Mouse (Mus musculus) left cerebral cortex, adult 2 months (tissue): ENCODE data around the gene Gsn. TPM values are rescaled to one million over a fixed set of nuclear protein-coding genes. Genes with fewer than 3 reads are reported as not detected.

ENCODE experiments used
- DNase-seq, 2 experiments: peaks; one replicate each; pipeline ENCODE4 v3.0.0; 2021 to 2022; ENCODE audit warnings: low spot score in 2 of 2, mixed read lengths in 1 of 2; ENCODE audit errors: extremely low spot score in 1 of 2
- H3K27ac ChIP-seq: fragments of 200-600 bp; 2 replicates; pipeline ENCODE4 v1.8.1; 2022
- H3K4me3 ChIP-seq: fragments of 200-600 bp; 2 replicates; pipeline ENCODE4 v1.8.1; 2022
- CTCF ChIP-seq: fragments of 200-600 bp; IDR thresholded peaks from 2 replicates; pipeline ENCODE4 v1.8.1; 2022; ENCODE audit warnings: antibody characterized with exemption, mild to moderate bottlenecking, moderate library complexity
- intact Hi-C: fragments of 180-260 bp; cut with DNase I; formaldehyde crosslinking; loops from one replicate; pipeline ENCODE4 v1.15.1; 2025
- total RNA-seq, 2 experiments: library from RNA; stranded (reverse); gene quantifications; 2 replicates each; pipeline ENCODE4 v1.2.3; 2021

Gsn gene
- total RNA-seq, 2 experiments from 2014 or later = 37.6 to 38.2 TPM

GRCm38 (mm10) chr2:35288758-35289635, 32.8 kb downstream of the Gsn start:
- peak; percentile 87 for TF ChIP-seq CTCF
- intact Hi-C loops = no loop called here

GRCm38 (mm10) chr2:35291856-35292255, 35.7 kb downstream of the Gsn start:
- TF ChIP-seq CTCF = peak; percentile 76
- intact Hi-C loops = loop anchor here (10.0 kb wide), 1 partner anchor 613 kb away; no protein-coding TSS in a partner anchor
- Histone ChIP-seq H3K4me3 (no peak overlapping the region), H3K27ac (no peak overlapping the region)
- DNase-seq = peak in 1 of 2 experiments; percentile 32

More at GRCm38 (mm10) chr2:35288758-35289635, 32.8 kb downstream of the Gsn start:
- DNase-seq = peak; percentile 69 to 82
- H3K27ac ChIP-seq = no peak overlapping the region
- no peak overlapping the region for H3K4me3 ChIP-seq

- TF ChIP-seq CTCF = no peak
- Histone ChIP-seq H3K4me3 (no peak overlapping the region), H3K27ac (no peak overlapping the region)
- no peak for DNase-seq
- intact Hi-C loops = loop anchor here (10.0 kb wide), 1 partner anchor 612 kb away; no protein-coding TSS in a partner anchor
Observed at GRCm38 (mm10) chr2:35292700-35293099, 36.5 kb downstream of the Gsn start.

GRCm38 (mm10) chr2:35293291-35293690, 37.1 kb downstream of the Gsn start:
- intact Hi-C loops = loop anchor here (10.0 kb wide), 1 partner anchor 612 kb away; no protein-coding TSS in a partner anchor
- Histone ChIP-seq H3K4me3 (no peak overlapping the region), H3K27ac (no peak overlapping the region)
- no peak for DNase-seq
- TF ChIP-seq CTCF = no peak

- Histone ChIP-seq H3K4me3 (no peak overlapping the region), H3K27ac (no peak overlapping the region)
- peak; percentile 100 for TF ChIP-seq CTCF
- intact Hi-C loops = loop anchor here (1.0 to 10.0 kb wide), 5 partner anchors 51 to 607 kb away; partner anchors contain the start of gene 4930402F06Rik
- DNase-seq = peak; percentile 77 to 80
Observed at GRCm38 (mm10) chr2:35297703-35298332, 41.6 kb downstream of the Gsn start.

GRCm38 (mm10) chr2:35299437-35299836, 43.3 kb downstream of the Gsn start:
- H3K4me3 ChIP-seq = no peak overlapping the region
- DNase-seq = no peak
- intact Hi-C loops = loop anchor here (2.0 to 10.0 kb wide), 4 partner anchors 49 to 605 kb away; no protein-coding TSS in a partner anchor
- H3K27ac ChIP-seq = no peak overlapping the region
- no peak for TF ChIP-seq CTCF

- intact Hi-C loops = no loop called here
- Histone ChIP-seq H3K27ac (no peak overlapping the region), H3K4me3 (no peak overlapping the region)
- no peak for DNase-seq
- no peak for TF ChIP-seq CTCF
Observed at GRCm38 (mm10) chr2:35302049-35302885, 46.1 kb downstream of the Gsn start.

- Histone ChIP-seq H3K4me3 (no peak overlapping the region), H3K27ac (no peak overlapping the region)
- intact Hi-C loops = no loop called here
- TF ChIP-seq CTCF = no peak
- no peak for DNase-seq
Observed at GRCm38 (mm10) chr2:35308166-35308565, 52.0 kb downstream of the Gsn start.

GRCm38 (mm10) chr2:35309906-35310493, 53.8 kb downstream of the Gsn start:
- H3K27ac ChIP-seq = no peak overlapping the region
- intact Hi-C loops = no loop called here
- no peak overlapping the region for H3K4me3 ChIP-seq
- no peak for TF ChIP-seq CTCF
- DNase-seq = no peak

GRCm38 (mm10) chr2:35314300-35314699, 58.1 kb downstream of the Gsn start:
- DNase-seq = no peak
- intact Hi-C loops = no loop called here
- H3K27ac ChIP-seq = no peak overlapping the region
- H3K4me3 ChIP-seq = no peak overlapping the region
- TF ChIP-seq CTCF = no peak

GRCm38 (mm10) chr2:35317604-35318003, 61.4 kb downstream of the Gsn start:
- intact Hi-C loops = no loop called here
- TF ChIP-seq CTCF = no peak
- no peak overlapping the region for H3K4me3 ChIP-seq

More at GRCm38 (mm10) chr2:35317604-35318003, 61.4 kb downstream of the Gsn start:
- DNase-seq = no peak
- H3K27ac ChIP-seq = no peak overlapping the region
